Mouse (Mus musculus) left cerebral cortex, postnatal 4 days (tissue): ENCODE measurements around the gene Agbl1. TPM values are rescaled to one million over a fixed set of nuclear protein-coding genes. Genes with fewer than 3 reads are reported as not detected.

Source experiments
- DNase-seq: peaks from one replicate; pipeline ENCODE4 v3.0.0-alpha.2; 2022
- intact Hi-C: fragments of 180-260 bp; cut with DNase I; formaldehyde crosslinking; loops from one replicate; pipeline ENCODE4 v1.15.1; 2025
- total RNA-seq, 2 experiments: library from RNA; stranded (reverse); gene quantifications; 2 replicates each; pipeline ENCODE4 v1.2.3; 2021

Gene Agbl1
- total RNA-seq, 2 experiments from 2014 or later, result 0.36 to 0.40 TPM

GRCm38 (mm10) chr7:76904096-76904495 is 674.4 kb downstream of the Agbl1 start:
- intact Hi-C loops, result no loop called here
- DNase-seq, result no peak

- DNase-seq, result no peak
- intact Hi-C loops, result no loop called here
Observed at GRCm38 (mm10) chr7:76911672-76912071, 682.0 kb downstream of the Agbl1 start.

GRCm38 (mm10) chr7:76918871-76919270 is 689.2 kb downstream of the Agbl1 start:
- peak; percentile 0 for DNase-seq
- intact Hi-C loops, result no loop called here

- DNase-seq, result no peak
- intact Hi-C loops, result no loop called here
Observed at GRCm38 (mm10) chr7:76921671-76922070, 692.0 kb downstream of the Agbl1 start.

GRCm38 (mm10) chr7:76935219-76935618 is 705.5 kb downstream of the Agbl1 start:
- DNase-seq, result no peak
- intact Hi-C loops, result no loop called here

- intact Hi-C loops, result no loop called here
- DNase-seq, result peak; percentile 28
Observed at GRCm38 (mm10) chr7:76941531-76941930, 711.8 kb downstream of the Agbl1 start.

GRCm38 (mm10) chr7:76971334-76971733 is 741.6 kb downstream of the Agbl1 start:
- DNase-seq, result peak; percentile 25
- intact Hi-C loops, result no loop called here

GRCm38 (mm10) chr7:77009571-77009970 is 779.9 kb downstream of the Agbl1 start:
- intact Hi-C loops, result no loop called here
- no peak for DNase-seq

- DNase-seq, result no peak
- intact Hi-C loops, result no loop called here
Observed at GRCm38 (mm10) chr7:77029019-77029418, 799.3 kb downstream of the Agbl1 start.

GRCm38 (mm10) chr7:77076033-77076432 is 846.3 kb downstream of the Agbl1 start:
- intact Hi-C loops, result no loop called here

GRCm38 (mm10) chr7:77087266-77087665 is 857.6 kb downstream of the Agbl1 start:
- DNase-seq, result no peak
- intact Hi-C loops, result no loop called here

More at GRCm38 (mm10) chr7:77076033-77076432, 846.3 kb downstream of the Agbl1 start:
- no peak for DNase-seq

GRCm38 (mm10) chr7:77095153-77095552 is 865.5 kb downstream of the Agbl1 start:
- no peak for DNase-seq
- intact Hi-C loops, result no loop called here

GRCm38 (mm10) chr7:77114021-77114420 is 884.3 kb downstream of the Agbl1 start:
- DNase-seq, result no peak
- intact Hi-C loops, result loop anchor here (10.0 kb wide), 1 partner anchor 1151 kb away; no protein-coding TSS in a partner anchor

- intact Hi-C loops, result no loop called here
- DNase-seq, result peak; percentile 3
Observed at GRCm38 (mm10) chr7:77129045-77129444, 899.4 kb downstream of the Agbl1 start.

- intact Hi-C loops, result loop anchor here (10.0 kb wide), 1 partner anchor 1443 kb away; no protein-coding TSS in a partner anchor
- DNase-seq, result peak; percentile 13
Observed at GRCm38 (mm10) chr7:77131950-77132349, 902.3 kb downstream of the Agbl1 start.

- intact Hi-C loops, result loop anchor here (10.0 kb wide), 1 partner anchor 1442 kb away; no protein-coding TSS in a partner anchor
- peak; percentile 71 for DNase-seq
Observed at GRCm38 (mm10) chr7:77132615-77133420, 903.1 kb downstream of the Agbl1 start.

GRCm38 (mm10) chr7:77134860-77135259 is 905.2 kb downstream of the Agbl1 start:
- intact Hi-C loops, result loop anchor here (10.0 kb wide), 1 partner anchor 1440 kb away; no protein-coding TSS in a partner anchor
- DNase-seq, result no peak

GRCm38 (mm10) chr7:77138707-77139106 is 909.0 kb downstream of the Agbl1 start:
- intact Hi-C loops, result loop anchor here (10.0 kb wide), 1 partner anchor 1436 kb away; no protein-coding TSS in a partner anchor
- DNase-seq, result no peak

- intact Hi-C loops, result no loop called here
- DNase-seq, result no peak
Observed at GRCm38 (mm10) chr7:77147527-77147926, 917.8 kb downstream of the Agbl1 start.

- DNase-seq, result no peak
- intact Hi-C loops, result no loop called here
Observed at GRCm38 (mm10) chr7:77148820-77149219, 919.1 kb downstream of the Agbl1 start.

GRCm38 (mm10) chr7:77149846-77150245 is 920.2 kb downstream of the Agbl1 start:
- no peak for DNase-seq
- intact Hi-C loops, result no loop called here

- DNase-seq, result no peak
Observed at GRCm38 (mm10) chr7:77152393-77152792, 922.7 kb downstream of the Agbl1 start.

More at GRCm38 (mm10) chr7:77152393-77152792, 922.7 kb downstream of the Agbl1 start:
- intact Hi-C loops, result no loop called here
